Mouse (Mus musculus): ENCODE data around the gene Zfp773. TPM values are rescaled to one million over a fixed set of nuclear protein-coding genes. Genes with fewer than 3 reads are reported as not detected.
"Not testable (repeated sequence)": the region's sequence is repeated elsewhere in the genome, so short reads cannot be mapped to it uniquely, and the experiment has no call there.

The Zfp773 gene
- polyA plus RNA-seq (2015; fragmentation: Nextera tagmentation; extraction: Ambion mirVana) = 1.6 and 2.0 TPM in 2 replicates

- peak within 1 kb of the TSS; percentile 53 for H3K4me3 ChIP-seq (replicated peaks)
- H3K27ac ChIP-seq = no peak within 1 kb of the TSS
- WGBS = 5% methylated on average over 16 of the region's 16 CpGs
- H3K27me3 ChIP-seq = no peaks in the 10 kb centered on the region
- no peaks in the 10 kb centered on the region for H3K9me3 ChIP-seq (replicated peaks)
- H3K4me1 ChIP-seq = no peaks in the 10 kb centered on the region
- peak within 1 kb of the TSS; percentile 44 for H3K9ac ChIP-seq
- peak; percentile 99 for ATAC-seq (replicated peaks; ENCODE audit: low FRiP score)
- H3K36me3 ChIP-seq = no peaks in the 10 kb centered on the region
- peak within 1 kb of the TSS; percentile 57 for H3K4me2 ChIP-seq
These were observed at the start of gene Zfp773 for GRCm38 (mm10) chr7:7136379-7136866. Gene Zfp773, minus strand, starts transcription at chr7:7136755.

DNA sequence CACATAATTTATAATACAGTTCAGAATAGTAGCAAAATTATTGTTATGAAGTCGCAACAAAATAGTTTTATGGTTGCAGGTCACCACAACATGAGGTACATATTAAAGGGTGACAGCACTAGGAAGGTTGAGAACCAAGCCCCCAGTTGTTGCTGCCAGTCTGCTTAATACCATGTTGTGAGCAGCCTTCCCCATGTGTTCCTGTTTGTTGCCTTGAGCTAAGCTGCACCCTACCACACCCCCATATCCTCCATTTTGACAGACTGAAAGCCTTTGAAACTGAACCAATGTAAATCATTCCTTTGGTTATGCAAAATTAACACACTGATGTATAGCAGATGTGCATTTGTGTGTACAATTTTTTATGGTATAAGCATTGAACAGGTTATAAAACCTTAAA lies 49.3 kb upstream of the Zfp773 start:
- Histone ChIP-seq H3K9ac (no peak overlapping the region), H3K27ac (no peak overlapping the region), H3K27me3 (no peaks in the 10 kb centered on the region), H3K9me3 (replicated peaks) (no peaks in the 10 kb centered on the region), H3K4me1 (no peaks in the 10 kb centered on the region), H3K4me3 (replicated peaks) (no peak overlapping the region), H3K4me2 (no peak overlapping the region), H3K36me3 (peaks cover 25% of the 10 kb centered on the region)
- WGBS = 93% methylated on average over 1 of the region's 1 CpGs
- ATAC-seq (replicated peaks; ENCODE audit: low FRiP score) = no peak

GRCm38 (mm10) chr7:7171227-7172147 lies 34.9 kb upstream of the Zfp773 start, which contains the start of gene Zfp418:
Gene Zfp418, plus strand, starts transcription at chr7:7171330.
- Histone ChIP-seq H3K9me3 (replicated peaks) (no peaks in the 10 kb centered on the region), H3K36me3 (peaks cover 13% of the 10 kb centered on the region), H3K4me2 (peak within 1 kb of the TSS; percentile 75), H3K9ac (peak within 1 kb of the TSS; percentile 73), H3K4me1 (peaks cover 6% of the 10 kb centered on the region), H3K27me3 (no peaks in the 10 kb centered on the region), H3K4me3 (replicated peaks) (peak within 1 kb of the TSS; percentile 67), H3K27ac (peak within 1 kb of the TSS; percentile 82)
- WGBS = 1% methylated on average over 26 of the region's 26 CpGs
- peak; percentile 99 for ATAC-seq (replicated peaks; ENCODE audit: low FRiP score)

DNA sequence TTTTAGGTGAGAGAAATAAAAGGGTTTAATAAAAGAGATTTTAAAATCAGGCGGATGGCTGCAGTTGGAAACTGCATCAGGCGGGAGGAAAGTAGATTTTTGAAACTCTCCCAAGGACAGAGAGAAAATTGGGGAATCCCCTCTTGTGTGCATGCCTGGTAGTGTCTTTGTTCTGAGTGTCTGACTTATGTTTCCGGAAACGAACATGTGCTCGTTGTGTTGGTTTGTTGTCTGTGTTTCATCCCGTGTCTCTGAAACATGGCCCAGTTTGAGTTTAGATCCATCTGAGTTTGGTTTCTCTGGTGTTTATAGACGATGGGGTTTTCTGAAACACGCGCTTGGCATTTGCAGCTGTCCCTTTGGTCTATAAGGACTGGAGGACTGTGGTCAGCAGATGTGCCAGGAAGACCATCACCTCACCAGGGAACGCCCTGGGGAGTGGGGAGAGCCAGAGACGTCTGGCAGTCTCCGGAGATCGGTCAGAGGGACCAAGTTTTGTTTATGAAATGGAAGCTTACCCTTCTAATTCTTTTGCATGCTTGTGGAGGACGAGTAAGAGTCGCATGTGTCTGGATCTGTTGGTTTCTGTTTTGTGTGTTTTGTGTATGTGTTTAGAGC lies 9.5 kb upstream of the Zfp773 start:
- Histone ChIP-seq H3K27me3 (no peaks in the 10 kb centered on the region), H3K4me1 (no peaks in the 10 kb centered on the region), H3K9me3 (replicated peaks) (no peaks in the 10 kb centered on the region), H3K9ac (no peak overlapping the region), H3K4me3 (replicated peaks) (no peak overlapping the region), H3K27ac (no peak overlapping the region), H3K36me3 (no peaks in the 10 kb centered on the region), H3K4me2 (no peak overlapping the region)
- 92% methylated on average over 15 of the region's 15 CpGs for WGBS
- ATAC-seq (replicated peaks; ENCODE audit: low FRiP score) = no peak

- H3K9ac ChIP-seq = no peak overlapping the region
- 81% methylated on average over 1 of the region's 1 CpGs for WGBS
- no peaks in the 10 kb centered on the region for H3K36me3 ChIP-seq
- no peaks in the 10 kb centered on the region for H3K4me1 ChIP-seq
- H3K4me3 ChIP-seq (replicated peaks) = no peak overlapping the region
- no peak for ATAC-seq (replicated peaks; ENCODE audit: low FRiP score)
- H3K4me2 ChIP-seq = no peak overlapping the region
- no peak overlapping the region for H3K27ac ChIP-seq
- no peaks in the 10 kb centered on the region for H3K27me3 ChIP-seq
- no peaks in the 10 kb centered on the region for H3K9me3 ChIP-seq (replicated peaks)
These were observed 7.7 kb upstream of the Zfp773 start for GRCm38 (mm10) chr7:7144215-7144614.

GRCm38 (mm10) chr7:7132751-7133150 lies 3.8 kb downstream of the Zfp773 start:
- no peak for ATAC-seq (replicated peaks; ENCODE audit: low FRiP score)
- Histone ChIP-seq H3K27ac (no peak overlapping the region), H3K9ac (no peak overlapping the region), H3K4me3 (replicated peaks) (no peak overlapping the region), H3K36me3 (no peaks in the 10 kb centered on the region), H3K27me3 (no peaks in the 10 kb centered on the region), H3K4me1 (no peaks in the 10 kb centered on the region), H3K4me2 (no peak overlapping the region), H3K9me3 (replicated peaks) (no peaks in the 10 kb centered on the region)
- 86% methylated on average over 8 of the region's 8 CpGs for whole genome bisulfite sequencing

- H3K9me3 ChIP-seq (replicated peaks); H3K4me1 ChIP-seq; H3K36me3 ChIP-seq; H3K27ac ChIP-seq; H3K27me3 ChIP-seq; H3K9ac ChIP-seq; ATAC-seq (replicated peaks; ENCODE audit: low FRiP score); H3K4me2 ChIP-seq; H3K4me3 ChIP-seq (replicated peaks): not testable (repeated sequence)
- 94% methylated on average over 15 of the region's 15 CpGs for WGBS
These were observed 5.9 kb downstream of the Zfp773 start for GRCm38 (mm10) chr7:7130491-7131124.

- 56% methylated on average over 6 of the region's 6 CpGs for WGBS
- no peak for ATAC-seq (replicated peaks; ENCODE audit: low FRiP score)
- Histone ChIP-seq H3K27ac (no peak overlapping the region), H3K4me3 (replicated peaks) (peak overlapping the region; percentile 69), H3K9ac (peak overlapping the region; percentile 69; the same call in 1 of the 2 replicates), H3K36me3 (peaks cover 25% of the 10 kb centered on the region), H3K9me3 (replicated peaks) (no peaks in the 10 kb centered on the region), H3K4me1 (peaks cover 10% of the 10 kb centered on the region; the same call in 1 of the 2 replicates), H3K4me2 (peak overlapping the region; percentile 68), H3K27me3 (no peaks in the 10 kb centered on the region)
These were observed 15.0 kb downstream of the Zfp773 start for GRCm38 (mm10) chr7:7121602-7121980.

DNA sequence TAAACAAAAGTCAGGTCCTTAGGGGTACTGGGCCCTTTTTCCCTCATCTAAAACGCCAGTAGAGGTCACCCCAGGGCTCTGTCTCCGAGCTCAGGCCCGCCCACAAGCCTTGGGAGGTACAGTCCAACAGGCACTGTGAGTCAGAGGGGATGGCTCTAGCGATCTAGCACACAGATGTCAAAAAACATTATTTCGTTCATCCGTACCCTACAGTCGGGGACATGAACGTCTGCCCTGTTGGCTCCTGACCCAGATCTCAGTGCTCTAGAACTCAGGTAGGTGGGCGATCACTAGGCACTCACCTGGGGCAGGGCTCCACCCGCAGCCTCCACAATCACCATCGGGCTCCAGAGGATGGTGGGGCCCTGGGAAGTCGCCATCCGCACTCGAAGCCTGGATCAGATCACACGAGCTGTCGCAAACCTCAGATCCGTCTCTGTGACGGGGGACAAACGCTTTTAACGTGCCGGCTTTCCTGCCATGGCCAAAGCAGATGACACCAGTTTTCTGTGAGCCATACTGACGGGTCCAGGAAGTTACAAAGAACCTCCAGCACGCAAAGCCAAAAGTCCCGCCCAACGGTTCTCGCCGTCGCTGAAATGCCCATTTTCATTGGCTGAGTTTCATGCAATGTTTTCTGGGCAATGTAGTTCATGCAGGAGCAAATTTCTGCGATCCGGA lies 15.5 kb downstream of the Zfp773 start, which contains the start of gene Zfp954:
Gene Zfp954 (minus strand): TSS at position 568 of the 681 bp plus-strand sequence.
- Histone ChIP-seq H3K4me3 (replicated peaks) (peak within 1 kb of the TSS; percentile 69), H3K27ac (peak within 1 kb of the TSS; percentile 71), H3K4me2 (peak within 1 kb of the TSS; percentile 68), H3K36me3 (peaks cover 31% of the 10 kb centered on the region), H3K9ac (peak within 1 kb of the TSS; percentile 69), H3K27me3 (no peaks in the 10 kb centered on the region), H3K4me1 (peaks cover 10% of the 10 kb centered on the region; the same call in 1 of the 2 replicates), H3K9me3 (replicated peaks) (no peaks in the 10 kb centered on the region)
- under 1% methylated on average over 30 of the region's 30 CpGs for WGBS
- peak; percentile 97 for ATAC-seq (replicated peaks; ENCODE audit: low FRiP score)

GRCm38 (mm10) chr7:7118441-7118840 lies 18.1 kb downstream of the Zfp773 start:
- Histone ChIP-seq H3K36me3 (peaks cover 55% of the 10 kb centered on the region), H3K9me3 (replicated peaks) (no peaks in the 10 kb centered on the region), H3K27ac (no peak overlapping the region), H3K4me3 (replicated peaks) (no peak overlapping the region), H3K4me2 (no peak overlapping the region), H3K4me1 (peaks cover 10% of the 10 kb centered on the region; the same call in 1 of the 2 replicates), H3K9ac (no peak overlapping the region), H3K27me3 (no peaks in the 10 kb centered on the region)
- ATAC-seq (replicated peaks; ENCODE audit: low FRiP score) = no peak
- WGBS = 91% methylated on average over 2 of the region's 2 CpGs

DNA sequence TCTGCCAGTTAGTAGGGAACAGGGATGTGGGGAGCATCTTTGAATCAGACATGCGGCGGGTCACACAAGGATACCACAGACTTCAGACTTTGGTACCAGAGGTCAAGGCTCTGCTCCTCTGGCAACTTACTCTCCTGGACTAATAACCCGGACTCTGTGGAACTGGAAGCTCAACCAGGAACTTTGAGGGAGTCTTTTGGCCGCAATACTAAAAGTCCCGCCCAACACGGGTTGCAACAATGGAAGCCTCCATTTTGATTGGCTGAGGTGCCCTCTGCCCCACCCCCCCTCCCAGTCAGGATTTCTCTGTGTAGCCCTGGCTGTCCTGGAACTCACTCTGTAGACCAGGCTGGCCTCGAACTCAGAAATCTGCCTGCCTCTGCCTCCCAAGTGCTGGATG lies 28.1 kb downstream of the Zfp773 start:
- H3K4me3 ChIP-seq (replicated peaks) = no peak overlapping the region
- peaks cover 5% of the 10 kb centered on the region; the same call in 1 of the 2 replicates for H3K36me3 ChIP-seq
- H3K4me1 ChIP-seq = no peaks in the 10 kb centered on the region
- H3K4me2 ChIP-seq = no peak overlapping the region
- no peak overlapping the region for H3K27ac ChIP-seq
- no peaks in the 10 kb centered on the region for H3K9me3 ChIP-seq (replicated peaks)
- H3K27me3 ChIP-seq = no peaks in the 10 kb centered on the region
- H3K9ac ChIP-seq = no peak overlapping the region
- WGBS = 96% methylated on average over 7 of the region's 7 CpGs
- no peak for ATAC-seq (replicated peaks; ENCODE audit: low FRiP score)

Data from kidney, embryonic 15.5 days (tissue).